ENCODE assay signal across 9 mouse cellular contexts in genomic region chr19:45030111-45030510, GRCm38 (mm10). TPM values are rescaled to one million over a fixed set of nuclear protein-coding genes. Genes with fewer than 3 reads are reported as not detected.
DNase-seq lines count a peak whose midpoint lies in the region; ATAC-seq and TF ChIP-seq lines count a peak whose summit lies in the region.
"Had no signal": no experiment of that assay in that cellular context is flagged by ENCODE, and none has a peak within 500 bp of the region (broad histone marks: within the 10 kb centered on the region; RNA-seq: fewer than 3 reads in every experiment).

No protein-coding gene starts in this region.

- TF ChIP-seq POLR2A in testis, adult 2 months (IDR thresholded peaks at IDR 0.05; ENCODE audit: control insufficient read depth, low read depth, low read length) = no peak

- H3K4me1 ChIP-seq in testis, adult 2 months (ENCODE audit: control insufficient read depth, insufficient read depth, low read length) = peaks cover 17% of the 10 kb centered on the region
- peaks cover 0 to 2% of the 10 kb centered on the region in 2 experiments; a peak in 1 of 4 replicates for H3K4me1 ChIP-seq in liver, embryonic 14.5 days (replicated peaks; ENCODE audit: control insufficient read depth in 2 of 2, insufficient read depth in 2 of 2, low read length in 1 of 2)
- H3K4me1 ChIP-seq in neural tube, embryonic 12.5 days = peaks cover 28% of the 10 kb centered on the region

- 17% methylated on average over 8 of the region's 8 CpGs for WGBS in liver, embryonic 14.5 days (ENCODE audit: insufficient replicate concordance)
- 34% methylated on average over 8 of the region's 8 CpGs for WGBS in neural tube, embryonic 12.5 days

- TF ChIP-seq CTCF in testis, adult 2 months (IDR thresholded peaks at IDR 0.05; ENCODE audit: control insufficient read depth, insufficient read depth, insufficient replicate concordance, low read depth, low read length) = peak; percentile 91
- peak; percentile 96 for TF ChIP-seq CTCF in liver, embryonic 14.5 days (IDR thresholded peaks at IDR 0.05; ENCODE audit: low read depth)

- H3K9ac ChIP-seq in liver, embryonic 14.5 days (replicated peaks) = no peak overlapping the region
- no peak overlapping the region for H3K9ac ChIP-seq in neural tube, embryonic 12.5 days

- no peak overlapping the region for H3K4me2 ChIP-seq in liver, embryonic 14.5 days (ENCODE audit: low read depth)
- H3K4me2 ChIP-seq in neural tube, embryonic 12.5 days (replicated peaks) = no peak overlapping the region

- no peak for TF ChIP-seq EP300 in liver, embryonic 14.5 days (IDR thresholded peaks at IDR 0.05; ENCODE audit: low read depth)

- no peak overlapping the region for H3K27ac ChIP-seq in testis, adult 2 months (ENCODE audit: control insufficient read depth, insufficient read depth, low read depth, low read length)
- H3K27ac ChIP-seq in liver, embryonic 14.5 days = no peak overlapping the region
- H3K27ac ChIP-seq in neural tube, embryonic 12.5 days = no peak overlapping the region

- H3K36me3 ChIP-seq in testis, adult 2 months (ENCODE audit: control insufficient read depth, insufficient read depth, low read length) = no peaks in the 10 kb centered on the region
- no peaks in the 10 kb centered on the region; the same call in 1 of the 2 replicates for H3K36me3 ChIP-seq in liver, embryonic 14.5 days (replicated peaks; ENCODE audit: control insufficient read depth, insufficient read depth, low read depth)
- peaks cover 31% of the 10 kb centered on the region for H3K36me3 ChIP-seq in neural tube, embryonic 12.5 days

- no peak for DNase-seq in testis, postnatal 14 days (ENCODE audit: low spot score)
- peak; percentile 76 for DNase-seq in embryo, embryonic 10.5 days (ENCODE audit: low spot score)
- peak; percentile 84 for DNase-seq in heart, postnatal 4 days
- no peak for DNase-seq in liver, embryonic 14.5 days (ENCODE audit: low read depth in 3 of 3, low spot score in 3 of 3)
- DNase-seq in frontal cortex, postnatal 25 days (ENCODE audit: low spot score in 2 of 2) = no peak

- no peaks in the 10 kb centered on the region for H3K27me3 ChIP-seq in testis, adult 2 months (ENCODE audit: control insufficient read depth, insufficient read depth, low read length)
- no peaks in the 10 kb centered on the region for H3K27me3 ChIP-seq in liver, embryonic 14.5 days (ENCODE audit: control insufficient read depth, insufficient read depth, low read length)
- no peaks in the 10 kb centered on the region for H3K27me3 ChIP-seq in neural tube, embryonic 12.5 days (replicated peaks)

- ATAC-seq in activated CD4-positive, CD25-positive, alpha-beta regulatory T cell, adult 4 months = peak; percentile 30
- 0 out of 2 replicates have a peak, but pooled peaks have one; percentile 8 for ATAC-seq in liver, embryonic 14.5 days (ENCODE audit: insufficient read depth)
- 0 out of 2 replicates have a peak, but pooled peaks have one; percentile 10 for ATAC-seq in neural tube, embryonic 12.5 days (ENCODE audit: low FRiP score, low read depth)

- no peaks in the 10 kb centered on the region for H3K9me3 ChIP-seq in liver, embryonic 14.5 days (ENCODE audit: control insufficient read depth, low read length)
- H3K9me3 ChIP-seq in neural tube, embryonic 12.5 days = no peaks in the 10 kb centered on the region

- H3K4me3 ChIP-seq in testis, adult 2 months (ENCODE audit: control insufficient read depth, low read depth, low read length) = no peak overlapping the region
- H3K4me3 ChIP-seq in liver, embryonic 14.5 days (ENCODE audit: insufficient read depth in 1 of 2, low read depth in 2 of 2, low read length in 2 of 2) = no peak overlapping the region
- H3K4me3 ChIP-seq in neural tube, embryonic 12.5 days = no peak overlapping the region

RNA-seq across cellular contexts. Expression of gene Pdzd7, which starts 15.4 kb away (rescaled TPM):
- 1.0 and 1.1 TPM in 2 replicates for polyA plus RNA-seq in testis, adult 2 months (2012; rRNA removed)
- under 1 TPM in 1 of 2 experiments, not detected in 1; 0.32 TPM for polyA plus RNA-seq in activated CD4-positive, CD25-positive, alpha-beta regulatory T cell, adult 4 months (2017; shearing (Covaris generic))
- total RNA-seq in heart, postnatal 4 days (2021) = not detected
- 0.02 and 0.03 TPM in 2 replicates for polyA plus RNA-seq in liver, embryonic 14.5 days (2012; rRNA removed)
- not detected in 2 replicates for polyA plus RNA-seq in liver, embryonic 14.5 days (2014; fragmentation: Nextera tagmentation; extraction: Ambion mirVana)
- 0.63 and 0.72 TPM in 2 replicates for polyA plus RNA-seq in neural tube, embryonic 12.5 days (2016; fragmentation: Nextera tagmentation; extraction: Ambion mirVana)
- total RNA-seq: hematopoietic stem cell, adult 5-6 weeks had no signal

RNA-seq across cellular contexts. Expression of gene Lzts2, which starts 15.9 kb away (rescaled TPM):
- polyA plus RNA-seq in testis, adult 2 months (2012; rRNA removed) = 36.2 and 42.3 TPM in 2 replicates
- 1 to 10 TPM in 1 of 2 experiments, under 1 TPM in 1; 0.78 to 1.8 TPM for polyA plus RNA-seq in activated CD4-positive, CD25-positive, alpha-beta regulatory T cell, adult 4 months (2017; shearing (Covaris generic))
- 10 to 100 TPM; 52.6 to 68.0 TPM for total RNA-seq in heart, postnatal 4 days (2021)
- 4.8 and 6.2 TPM in 2 replicates for polyA plus RNA-seq in liver, embryonic 14.5 days (2012; rRNA removed)
- 3.7 and 6.0 TPM in 2 replicates for polyA plus RNA-seq in liver, embryonic 14.5 days (2014; fragmentation: Nextera tagmentation; extraction: Ambion mirVana)
- polyA plus RNA-seq in neural tube, embryonic 12.5 days (2016; fragmentation: Nextera tagmentation; extraction: Ambion mirVana) = 68.5 and 70.0 TPM in 2 replicates

RNA-seq across cellular contexts. Expression of gene Sfxn3, which starts 17.2 kb away (rescaled TPM):
- polyA plus RNA-seq in testis, adult 2 months (2012; rRNA removed) = 16.3 and 20.7 TPM in 2 replicates
- 10 to 100 TPM; 84.1 to 92.7 TPM for polyA plus RNA-seq in activated CD4-positive, CD25-positive, alpha-beta regulatory T cell, adult 4 months (2017; shearing (Covaris generic))
- 10 to 100 TPM; 26.3 to 27.2 TPM for total RNA-seq in heart, postnatal 4 days (2021)
- polyA plus RNA-seq in liver, embryonic 14.5 days (2012; rRNA removed) = 2.4 TPM in 2 replicates
- 1.8 and 2.5 TPM in 2 replicates for polyA plus RNA-seq in liver, embryonic 14.5 days (2014; fragmentation: Nextera tagmentation; extraction: Ambion mirVana)
- polyA plus RNA-seq in neural tube, embryonic 12.5 days (2016; fragmentation: Nextera tagmentation; extraction: Ambion mirVana) = 38.3 and 41.2 TPM in 2 replicates

RNA-seq across cellular contexts. Expression of gene Mrpl43, which starts 23.9 kb away (rescaled TPM):
- 43.4 and 46.8 TPM in 2 replicates for polyA plus RNA-seq in testis, adult 2 months (2012; rRNA removed)
- 10 to 100 TPM; 67.8 to 71.3 TPM for polyA plus RNA-seq in activated CD4-positive, CD25-positive, alpha-beta regulatory T cell, adult 4 months (2017; shearing (Covaris generic))
- total RNA-seq in heart, postnatal 4 days (2021) = 10 to 100 TPM; 45.3 to 45.5 TPM
- polyA plus RNA-seq in liver, embryonic 14.5 days (2012; rRNA removed) = 28.9 and 30.5 TPM in 2 replicates
- polyA plus RNA-seq in liver, embryonic 14.5 days (2014; fragmentation: Nextera tagmentation; extraction: Ambion mirVana) = 19.6 and 20.5 TPM in 2 replicates
- 82.9 and 83.2 TPM in 2 replicates for polyA plus RNA-seq in neural tube, embryonic 12.5 days (2016; fragmentation: Nextera tagmentation; extraction: Ambion mirVana)

RNA-seq across cellular contexts. Expression of gene Twnk, which starts 24.6 kb away (rescaled TPM):
- polyA plus RNA-seq in testis, adult 2 months (2012; rRNA removed) = 5.2 and 6.2 TPM in 2 replicates
- 1 to 10 TPM; 4.2 to 9.3 TPM for polyA plus RNA-seq in activated CD4-positive, CD25-positive, alpha-beta regulatory T cell, adult 4 months (2017; shearing (Covaris generic))
- 10 to 100 TPM; 12.3 to 14.4 TPM for total RNA-seq in heart, postnatal 4 days (2021)
- 6.0 and 8.0 TPM in 2 replicates for polyA plus RNA-seq in liver, embryonic 14.5 days (2012; rRNA removed)
- 4.3 TPM in 2 replicates for polyA plus RNA-seq in liver, embryonic 14.5 days (2014; fragmentation: Nextera tagmentation; extraction: Ambion mirVana)
- polyA plus RNA-seq in neural tube, embryonic 12.5 days (2016; fragmentation: Nextera tagmentation; extraction: Ambion mirVana) = 21.4 and 22.8 TPM in 2 replicates

Comparison
In these comparisons a context has a peak if more than half of its experiments do, and no peak if none do; other contexts are left out.
1. DNase-seq: peak in embryo, embryonic 10.5 days (single experiment) and heart, postnatal 4 days (single experiment); none in testis, postnatal 14 days (single experiment), liver, embryonic 14.5 days (0 of 3) and frontal cortex, postnatal 25 days (0 of 2).
2. Peak in every context shown above with its lines, with median percentiles within 50 percentile points of each other: ATAC-seq.